Mouse (Mus musculus) layer of hippocampus, adult 18-20 months (tissue): ENCODE results near the gene Fbxo48. TPM values are rescaled to one million over a fixed set of nuclear protein-coding genes. Genes with fewer than 3 reads are reported as not detected.

Experiments
- DNase-seq, 2 experiments: peaks; one replicate each; pipeline ENCODE4 v3.0.0; 2022; ENCODE audit warnings: low spot score in 2 of 2
- total RNA-seq, 2 experiments: library from RNA; stranded (reverse); gene quantifications; 2 replicates each; pipeline ENCODE4 v1.2.3; 2021

The Fbxo48 gene
- total RNA-seq, 2 experiments from 2014 or later, result 1.6 to 2.2 TPM

GRCm38 (mm10) chr11:16969650-16970049 lies 18.5 kb downstream of the Fbxo48 start:
- no peak for DNase-seq

GRCm38 (mm10) chr11:16972027-16972426 lies 20.9 kb downstream of the Fbxo48 start:
- no peak for DNase-seq

DNA sequence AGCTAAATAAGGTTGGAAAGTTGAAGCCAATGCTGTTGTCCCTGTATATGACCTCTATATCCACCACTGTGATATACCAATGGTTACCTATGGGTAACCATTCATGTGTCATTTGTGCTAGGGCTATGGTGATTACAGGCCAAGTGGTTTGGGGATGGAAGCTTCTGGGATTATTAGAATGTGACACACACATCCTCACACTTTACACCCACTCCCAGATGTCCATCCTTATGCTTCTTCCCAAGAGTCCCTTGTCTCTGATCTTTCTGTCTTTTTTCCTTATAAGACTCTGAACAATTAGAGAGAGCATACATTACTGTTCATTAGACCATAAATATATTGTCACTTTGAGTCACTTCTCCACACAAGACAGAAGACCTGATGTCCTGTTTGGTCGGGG lies 21.9 kb downstream of the Fbxo48 start:
- peak; percentile 15 to 45 for DNase-seq

GRCm38 (mm10) chr11:16976937-16977336 lies 25.8 kb downstream of the Fbxo48 start:
- peak in 1 of 2 experiments; percentile 11 for DNase-seq

GRCm38 (mm10) chr11:16977611-16978010 lies 26.4 kb downstream of the Fbxo48 start:
- DNase-seq, result no peak

- no peak for DNase-seq
Observed at GRCm38 (mm10) chr11:16978161-16978707, 27.1 kb downstream of the Fbxo48 start.

DNA sequence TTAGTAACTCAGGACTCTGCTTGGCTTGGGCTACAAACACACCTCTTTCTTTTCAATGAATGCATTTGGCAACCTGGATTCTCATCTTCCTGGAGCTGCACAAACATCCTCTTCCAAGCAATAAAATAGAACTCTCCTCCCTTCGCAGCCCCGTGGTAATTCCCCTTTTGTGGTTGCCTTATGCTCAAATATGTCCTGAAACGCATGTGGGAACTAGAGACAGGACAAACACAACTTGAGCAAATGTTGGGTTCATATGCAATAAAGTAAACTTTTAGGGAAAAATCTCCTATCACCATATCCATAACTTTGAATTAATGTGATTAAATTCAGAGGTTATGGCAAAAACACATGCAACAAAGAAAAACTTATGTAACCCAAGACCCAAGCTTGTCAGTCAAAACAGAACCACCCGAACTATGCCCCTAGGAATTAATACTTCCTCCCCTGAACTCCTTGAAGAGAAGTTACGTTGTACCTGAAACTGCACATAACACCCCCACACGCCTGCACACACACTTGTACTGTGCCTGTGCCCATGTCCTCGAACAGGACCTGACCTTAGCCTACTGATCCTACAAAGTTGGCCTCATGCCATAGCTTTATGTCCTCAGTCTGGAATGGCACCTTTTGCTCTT lies 35.5 kb downstream of the Fbxo48 start:
- no peak for DNase-seq

- DNase-seq, result no peak
Observed at GRCm38 (mm10) chr11:16987745-16988328, 36.7 kb downstream of the Fbxo48 start.

- DNase-seq, result no peak
Observed at GRCm38 (mm10) chr11:16989885-16990284, 38.7 kb downstream of the Fbxo48 start.

GRCm38 (mm10) chr11:16992880-16993279 lies 41.7 kb downstream of the Fbxo48 start:
- no peak for DNase-seq

- no peak for DNase-seq
Observed at GRCm38 (mm10) chr11:16996818-16997217, 45.6 kb downstream of the Fbxo48 start.

DNA sequence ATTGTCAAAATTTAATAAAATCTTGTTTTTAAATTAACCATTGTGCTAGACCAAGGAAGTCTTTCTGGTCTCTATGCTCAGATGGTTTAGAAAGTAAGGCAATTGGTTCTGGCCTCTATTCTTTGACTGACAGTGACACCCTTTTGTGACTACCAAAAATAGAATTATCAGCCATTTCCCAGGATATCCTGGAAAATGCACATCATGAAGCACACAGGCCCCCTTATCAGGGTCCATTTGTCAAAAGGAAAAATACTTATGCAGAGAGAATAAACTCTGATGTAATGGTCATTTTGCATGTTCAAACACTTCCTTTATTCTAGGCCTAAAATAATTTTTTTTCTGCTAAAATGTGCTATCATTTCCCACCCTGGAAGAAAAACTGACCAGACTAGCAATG lies 46.3 kb downstream of the Fbxo48 start:
- no peak for DNase-seq

- no peak for DNase-seq
Observed at GRCm38 (mm10) chr11:16999387-16999786, 48.2 kb downstream of the Fbxo48 start.

- no peak for DNase-seq
Observed at GRCm38 (mm10) chr11:16999933-17000332, 48.8 kb downstream of the Fbxo48 start.

- DNase-seq, result no peak
Observed at GRCm38 (mm10) chr11:17000353-17001334, 49.5 kb downstream of the Fbxo48 start.

- no peak for DNase-seq
Observed at GRCm38 (mm10) chr11:17002739-17003373, 51.7 kb downstream of the Fbxo48 start.

- no peak for DNase-seq
Observed at GRCm38 (mm10) chr11:17003757-17004156, 52.6 kb downstream of the Fbxo48 start.
